Mouse (Mus musculus) myocyte (in vitro differentiated cells): Measurements from ENCODE around the gene Pla2g4c.

ENCODE experiments used
- CEBPB ChIP-seq: IDR thresholded peaks from 2 replicates; pipeline ENCODE4 v1.6.1; 2011; ENCODE audit warnings: mild to moderate bottlenecking, moderate library complexity; ENCODE audit not compliant: poor library complexity, insufficient read depth, severe bottlenecking
- E2F4 ChIP-seq: IDR thresholded peaks from one replicate; pipeline ENCODE4 v1.6.1; 2011; ENCODE audit warnings: mild to moderate bottlenecking, control low read depth, moderate library complexity; ENCODE audit not compliant: insufficient read depth
- MAX ChIP-seq: IDR thresholded peaks from one replicate; pipeline ENCODE4 v1.6.1; 2011; ENCODE audit warnings: low read depth, mild to moderate bottlenecking, control low read depth
- MYOD1 ChIP-seq, 3 experiments: IDR thresholded peaks; one replicate each; pipeline ENCODE4 v1.6.1; 2011; ENCODE audit warnings: control low read depth in 2 of 3, low read depth in 2 of 3, mild to moderate bottlenecking in 2 of 3, moderate library complexity in 1 of 3; ENCODE audit not compliant: insufficient read length in 2 of 3, control insufficient read depth in 1 of 3
- MYOG ChIP-seq, 3 experiments: IDR thresholded peaks; one replicate each; pipeline ENCODE4 v1.6.1; 2011; ENCODE audit warnings: control low read depth in 2 of 3, low read depth in 2 of 3, mild to moderate bottlenecking in 2 of 3; ENCODE audit not compliant: insufficient read length in 2 of 3, control insufficient read depth in 1 of 3, insufficient read depth in 1 of 3
- POLR2A ChIP-seq: IDR thresholded peaks from one replicate; pipeline ENCODE4 v1.6.1; 2011; ENCODE audit warnings: low read depth, mild to moderate bottlenecking, control low read depth, moderate library complexity; ENCODE audit not compliant: insufficient read length
- POLR2AphosphoS2 ChIP-seq: IDR thresholded peaks from one replicate; pipeline ENCODE4 v1.6.1; 2011; ENCODE audit warnings: low read depth, control low read depth; ENCODE audit not compliant: insufficient read length
- SRF ChIP-seq: IDR thresholded peaks from one replicate; pipeline ENCODE4 v1.6.1; 2011; ENCODE audit warnings: low read depth; ENCODE audit not compliant: control insufficient read depth, insufficient read length
- TCF12 ChIP-seq: IDR thresholded peaks from one replicate; pipeline ENCODE4 v1.6.1; 2011; ENCODE audit warnings: mild to moderate bottlenecking, control low read depth; ENCODE audit not compliant: poor library complexity, insufficient read depth, severe bottlenecking
- TCF3 ChIP-seq: IDR thresholded peaks from one replicate; pipeline ENCODE4 v1.6.1; 2011; ENCODE audit warnings: low read depth, control low read depth; ENCODE audit not compliant: insufficient read length
- USF1 ChIP-seq: IDR thresholded peaks from one replicate; pipeline ENCODE4 v1.6.1; 2011; ENCODE audit warnings: low read depth, mild to moderate bottlenecking, control low read depth, moderate library complexity

DNA sequence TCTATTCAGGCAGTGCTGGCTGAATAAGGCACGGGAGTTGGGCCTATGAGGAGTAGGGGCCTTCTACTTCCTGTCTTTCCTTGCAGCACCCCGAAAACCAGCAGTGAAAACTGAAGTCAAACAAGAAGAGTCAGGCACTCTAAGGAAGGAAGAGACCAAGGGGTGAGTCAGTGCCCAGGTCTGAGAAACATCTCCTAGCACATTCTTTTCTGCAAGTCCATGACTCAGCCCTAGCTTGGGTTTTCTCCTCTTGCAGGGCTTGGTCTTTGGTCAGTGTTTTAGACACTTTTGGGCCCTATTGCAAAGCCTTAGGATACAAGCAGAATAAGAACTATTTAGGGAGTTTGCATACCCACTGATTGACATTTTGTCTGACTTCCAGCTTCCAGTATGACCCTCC is 33.1 kb upstream of the Pla2g4c start:
- TF ChIP-seq POLR2A: no peak
- no peak for TF ChIP-seq MYOG (IDR thresholded peaks at IDR 0.05; ENCODE audit: control insufficient read depth in 1 of 3, insufficient read depth in 1 of 3, insufficient read length in 2 of 3, low read depth in 2 of 3)
- no peak for TF ChIP-seq TCF12
- TF ChIP-seq E2F4: no peak
- TF ChIP-seq SRF: no peak
- TF ChIP-seq MYOD1 (IDR thresholded peaks at IDR 0.05; ENCODE audit: control insufficient read depth in 1 of 3, insufficient read length in 2 of 3, low read depth in 2 of 3): no peak
- TF ChIP-seq POLR2AphosphoS2: no peak
- no peak for TF ChIP-seq USF1
- no peak for TF ChIP-seq MAX
- no peak for TF ChIP-seq CEBPB
- no peak for TF ChIP-seq TCF3
